Mouse (Mus musculus) mesoderm, embryonic 11.5 days (tissue): ENCODE measurements around the gene Nasp.
A peak's percentile ranks its signal among the peaks of the same experiment; 100 is the strongest.
"Not testable (repeated sequence)": the region's sequence is repeated elsewhere in the genome, so short reads cannot be mapped to it uniquely, and the experiment has no call there.

ENCODE experiments used
- DNase-seq: peaks from one replicate; pipeline ENCODE4 v3.0.0-alpha.2; 2012; ENCODE audit warnings: low read depth, low spot score

The Nasp gene

DNA sequence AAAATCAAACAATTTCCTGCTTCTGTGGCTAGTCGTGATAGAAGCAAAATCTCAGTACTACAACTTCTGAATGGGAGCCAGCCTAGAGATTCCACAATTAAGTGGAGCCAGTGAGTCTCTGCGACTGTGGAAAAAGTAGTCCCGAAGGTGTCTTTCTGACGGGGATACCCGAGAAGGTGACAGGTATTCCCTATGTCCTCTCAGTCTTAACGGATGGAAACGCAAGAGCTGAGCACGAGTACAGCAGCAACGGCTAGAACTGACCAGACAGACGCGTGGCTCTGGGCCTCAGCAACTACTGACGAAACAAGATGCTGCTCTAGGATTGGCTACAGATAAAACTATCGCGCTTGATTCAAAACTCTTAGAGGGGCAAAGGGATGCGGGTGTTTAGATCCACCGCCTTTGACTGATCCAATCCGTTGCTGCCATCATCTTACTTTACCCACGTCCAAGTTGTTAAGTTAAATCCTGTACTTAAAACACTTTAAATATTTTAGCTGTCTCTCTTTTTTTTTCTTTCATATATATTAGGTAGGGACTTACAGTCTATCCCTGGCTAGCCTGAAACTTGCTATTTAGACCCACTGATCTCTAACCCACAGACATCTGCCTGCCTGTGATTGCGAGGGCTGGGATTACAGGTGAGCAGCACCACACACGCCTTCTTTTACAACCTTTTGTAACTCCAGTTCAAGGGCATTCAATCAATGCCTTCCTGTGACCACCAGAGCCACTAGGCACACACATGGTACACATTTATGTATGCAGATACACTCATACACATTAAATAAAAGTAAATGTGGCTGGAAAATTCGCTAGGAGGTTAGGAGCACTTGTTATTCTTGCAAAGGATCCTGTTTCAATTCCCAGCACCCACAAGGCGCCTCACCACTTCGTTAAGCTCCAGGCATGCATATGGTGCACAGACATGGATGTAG, at the start of gene Nasp:
Nasp (minus strand) TSS at position 220 of the 941 bp plus-strand sequence.
- peak; percentile 88 for DNase-seq

GRCm38 (mm10) chr4:116676027-116676426, 48.3 kb upstream of the Nasp start:
- DNase-seq: no peak

GRCm38 (mm10) chr4:116674761-116675160, 47.0 kb upstream of the Nasp start:
- not testable (repeated sequence) for DNase-seq

GRCm38 (mm10) chr4:116672785-116673184, 45.0 kb upstream of the Nasp start:
- DNase-seq: no peak

GRCm38 (mm10) chr4:116669291-116669690, 41.5 kb upstream of the Nasp start:
- no peak for DNase-seq

DNA sequence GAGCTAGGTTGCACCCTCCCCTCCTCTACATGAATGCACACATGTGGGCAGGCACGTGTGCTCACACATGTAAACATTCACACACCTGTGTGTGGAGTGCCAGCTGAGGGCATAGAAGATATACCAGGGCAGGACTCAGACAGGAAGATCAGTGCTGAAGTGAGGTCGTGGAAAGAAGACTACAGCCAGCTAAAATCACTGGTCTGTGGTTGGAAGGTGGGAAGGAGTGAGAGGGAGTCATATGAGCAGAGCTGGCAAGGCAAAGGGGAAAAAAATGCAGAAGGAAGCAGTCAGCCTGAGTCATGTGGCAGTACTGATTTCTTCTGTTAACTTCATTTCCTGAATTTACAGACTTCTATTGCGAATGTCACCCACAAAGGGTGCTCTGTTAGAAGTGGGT, 40.4 kb upstream of the Nasp start:
- DNase-seq: no peak

- DNase-seq: no peak
Observed at GRCm38 (mm10) chr4:116666625-116667024, 38.9 kb upstream of the Nasp start.

GRCm38 (mm10) chr4:116661998-116662397, 34.3 kb upstream of the Nasp start:
- DNase-seq: no peak

GRCm38 (mm10) chr4:116660829-116661228, 33.1 kb upstream of the Nasp start:
- DNase-seq: no peak

DNA sequence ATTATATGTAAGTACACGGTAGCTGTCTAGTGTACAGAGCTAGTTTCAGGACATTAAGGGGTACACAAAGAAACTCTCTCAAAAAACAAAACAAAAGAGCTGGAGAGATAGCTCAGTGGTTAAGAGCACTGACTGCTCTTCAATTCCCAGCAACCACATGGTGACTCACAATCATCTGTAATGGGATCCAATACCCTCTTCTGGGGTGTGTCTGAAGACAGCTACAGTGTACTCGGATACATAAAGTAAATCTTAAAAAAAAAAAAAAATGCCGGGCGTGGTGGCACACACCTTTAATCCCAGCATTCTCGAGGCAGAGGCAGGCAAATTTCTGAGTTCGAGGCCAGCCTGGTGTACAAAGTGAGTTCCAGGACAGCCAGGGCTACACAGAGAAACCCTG, 32.2 kb upstream of the Nasp start:
- not testable (repeated sequence) for DNase-seq

DNA sequence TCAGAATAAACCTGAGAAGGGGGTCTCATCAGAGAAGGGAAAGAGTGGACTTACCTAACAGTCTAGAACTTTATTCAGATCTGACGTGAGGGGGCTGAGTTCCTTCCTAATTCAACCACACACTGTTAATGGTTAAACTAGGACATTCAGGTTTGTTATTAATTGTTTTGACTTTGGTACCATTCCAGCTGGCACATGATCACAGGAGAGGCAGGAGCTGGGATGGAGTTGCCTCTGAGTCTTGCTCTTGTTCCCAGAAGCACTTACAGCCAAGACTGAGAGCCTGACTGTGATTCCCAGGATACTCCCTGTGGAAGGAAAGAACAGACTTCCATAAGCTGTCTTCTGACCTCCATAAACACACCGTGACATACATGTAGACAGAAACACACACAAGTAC, 31.7 kb upstream of the Nasp start:
- DNase-seq: no peak

DNA sequence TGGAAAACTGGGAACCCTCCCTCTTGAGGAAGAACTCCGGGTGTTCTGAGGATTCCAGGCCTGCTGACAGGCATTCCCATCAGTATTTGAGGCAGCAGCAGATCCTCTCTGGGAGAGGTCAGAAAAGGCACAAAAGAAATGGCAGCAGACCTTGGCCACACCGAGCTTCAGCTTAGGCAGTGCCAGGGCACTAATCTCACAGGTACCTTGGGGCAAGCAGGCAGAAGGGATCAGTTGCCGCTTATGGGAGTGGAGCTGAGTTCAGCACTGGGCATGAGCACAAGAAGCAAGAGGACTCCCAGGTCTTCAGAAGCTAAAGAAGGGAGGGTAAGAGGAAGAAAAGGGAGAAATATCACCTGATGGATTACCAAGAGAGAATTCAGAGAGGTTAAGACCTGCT, 30.2 kb upstream of the Nasp start:
- no peak for DNase-seq

DNA sequence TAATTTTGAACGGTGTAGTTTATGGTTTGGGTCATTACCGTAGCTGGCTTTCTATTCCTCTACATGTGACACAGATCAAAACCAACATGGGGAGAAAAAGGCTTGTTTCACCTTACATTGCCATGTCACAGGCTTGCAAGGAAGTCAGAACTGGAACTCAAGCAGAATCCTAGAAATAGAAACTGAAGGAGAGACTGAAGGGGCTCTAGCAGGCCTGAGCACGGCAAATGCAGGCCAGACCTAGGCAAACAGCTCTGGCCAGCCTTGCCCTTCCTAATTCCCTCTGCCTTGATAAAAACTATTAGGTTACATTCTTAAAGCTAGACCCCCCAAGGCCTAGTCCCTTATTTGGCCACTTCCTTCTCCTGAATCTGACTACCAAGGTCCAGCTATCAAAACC, 27.9 kb upstream of the Nasp start:
- no peak for DNase-seq

DNA sequence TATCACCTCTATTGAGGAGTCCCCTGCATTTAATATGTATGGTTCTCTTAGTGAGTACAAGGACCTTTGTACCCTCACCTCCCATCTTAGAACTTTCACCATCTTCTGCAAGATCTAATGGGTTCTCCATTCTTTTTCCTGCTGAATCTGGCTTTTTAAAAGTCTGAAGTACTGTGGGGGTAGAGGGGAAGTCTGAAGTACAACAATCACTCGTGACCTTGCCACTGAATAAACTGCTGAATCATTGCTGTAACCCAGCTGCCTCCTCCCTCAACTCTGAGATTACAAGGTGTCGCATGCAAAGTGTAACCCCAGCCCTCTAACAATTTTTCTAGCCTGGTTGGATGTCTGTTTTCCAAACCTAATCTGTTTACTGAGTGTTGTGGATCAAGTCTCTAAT, 27.4 kb upstream of the Nasp start:
- DNase-seq: no peak

GRCm38 (mm10) chr4:116653228-116653627, 25.5 kb upstream of the Nasp start:
- no peak for DNase-seq

DNA sequence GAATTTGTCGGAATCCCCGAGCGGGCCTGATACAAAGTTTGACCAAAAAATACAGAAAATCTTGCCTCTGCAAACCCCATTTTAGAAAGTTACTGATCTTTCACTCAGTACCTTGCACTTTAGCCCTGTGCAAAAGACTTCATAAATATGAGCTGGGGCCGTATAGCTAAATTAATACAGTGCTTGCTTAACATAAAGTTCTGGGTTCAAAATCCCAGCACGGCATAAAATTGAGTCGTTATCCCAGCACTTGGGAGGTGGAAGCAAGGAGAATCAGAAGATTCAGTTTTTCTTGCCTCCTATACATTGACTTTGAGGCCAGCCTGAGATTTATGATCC, 24.0 kb upstream of the Nasp start:
- DNase-seq: no peak

DNA sequence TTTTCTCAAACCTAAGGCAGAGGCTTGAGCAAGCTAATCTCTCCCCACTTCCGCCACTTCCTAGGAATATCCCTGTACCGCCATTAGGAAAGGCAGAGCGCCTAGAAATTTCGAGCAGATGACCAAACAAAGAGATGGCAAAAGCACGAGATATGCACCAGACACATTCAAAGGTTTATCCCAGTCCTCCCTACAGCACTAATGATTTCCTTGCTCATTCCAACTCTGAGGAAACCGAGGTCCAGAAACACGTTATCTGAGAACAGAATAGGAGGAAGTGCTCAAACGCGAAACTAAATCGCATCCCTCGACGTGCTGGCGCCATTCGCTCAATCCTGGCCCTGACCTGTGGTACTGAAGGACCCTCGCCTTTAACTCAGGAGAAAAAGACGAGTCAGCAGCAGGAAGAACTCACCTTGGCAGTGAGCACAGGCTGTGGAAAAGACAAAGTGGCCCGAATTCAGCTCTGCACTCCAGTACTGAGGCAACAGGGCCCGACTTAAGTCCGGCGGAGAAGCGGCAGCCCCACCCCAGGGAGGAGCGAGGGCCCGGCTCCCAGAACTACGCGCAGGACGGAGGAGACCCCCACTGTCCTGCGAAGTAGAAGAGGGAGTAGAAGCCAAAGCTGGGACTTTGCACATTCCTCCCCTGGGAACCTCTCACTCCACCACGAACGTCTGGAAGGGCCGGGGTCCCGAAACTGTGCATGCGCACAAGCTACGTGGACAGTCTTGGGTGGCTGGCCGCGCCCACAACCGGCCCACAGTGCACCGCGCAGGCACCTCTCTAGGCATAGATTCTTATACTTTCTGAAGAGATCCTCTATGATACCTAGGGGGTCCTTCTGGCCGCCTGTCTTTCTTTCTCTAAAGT, 23.4 kb upstream of the Nasp start, which contains the start of gene Akr1a1:
Akr1a1 (minus strand) TSS at position 757 of the 873 bp plus-strand sequence.
- DNase-seq: peak; percentile 91

GRCm38 (mm10) chr4:116650365-116650764, 22.6 kb upstream of the Nasp start:
- no peak for DNase-seq

DNA sequence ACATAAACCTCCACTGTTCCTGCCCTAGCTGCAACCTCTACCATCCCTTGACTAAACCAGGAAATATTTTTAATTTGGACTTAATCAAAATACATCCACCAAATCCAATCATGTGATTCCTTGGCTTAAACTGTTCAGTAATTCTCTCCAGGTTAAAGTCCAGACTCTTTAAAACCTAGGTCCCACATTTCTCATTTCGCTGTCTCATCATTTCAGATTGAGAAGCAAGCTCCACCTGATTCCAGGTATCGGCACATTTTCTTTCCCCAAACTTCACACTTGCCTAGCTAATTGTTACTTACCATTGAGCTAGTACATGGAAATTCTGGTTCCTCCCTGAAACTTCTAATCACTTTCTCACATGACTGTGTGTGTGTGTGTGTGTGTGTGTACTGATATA, 21.7 kb upstream of the Nasp start:
- DNase-seq: no peak

GRCm38 (mm10) chr4:116645624-116646023, 17.9 kb upstream of the Nasp start:
- DNase-seq: no peak

DNA sequence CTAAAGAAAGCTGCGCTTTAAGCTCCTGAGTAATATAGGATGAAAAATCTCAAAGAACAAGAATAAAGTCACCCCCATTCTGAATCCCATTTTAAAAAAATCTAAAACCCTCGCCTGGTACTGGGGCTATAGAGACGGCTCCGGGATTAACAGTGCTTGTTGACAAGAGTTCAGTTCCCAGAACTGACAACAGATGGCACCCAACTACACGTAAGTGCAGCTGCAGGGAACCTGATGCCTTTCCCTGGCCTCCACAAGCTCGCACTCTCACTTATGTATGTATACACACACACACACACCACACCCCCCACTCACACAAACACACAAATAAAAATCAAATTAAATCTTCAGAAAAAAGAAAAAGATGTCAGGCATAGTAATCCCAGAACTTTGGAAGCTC, 16.6 kb upstream of the Nasp start:
- no peak for DNase-seq

DNA sequence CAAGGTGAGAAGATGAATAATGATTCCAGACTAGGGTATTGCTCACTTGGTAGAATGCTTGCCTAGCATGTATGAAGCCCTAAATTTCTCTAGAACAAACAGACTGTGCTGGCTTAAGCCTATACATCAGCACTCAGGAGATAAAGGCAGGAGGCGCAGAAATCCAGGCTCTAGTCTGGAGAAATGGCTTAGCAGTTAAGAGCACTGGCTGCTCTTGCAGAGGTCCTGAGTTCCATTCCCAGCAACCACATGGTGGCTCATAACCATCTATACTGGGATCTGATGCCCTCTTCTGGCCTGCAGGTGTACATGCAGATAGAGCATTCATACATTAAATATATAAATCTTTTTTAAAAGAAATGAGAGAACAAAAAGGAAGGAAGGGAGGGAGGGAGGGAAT, 14.3 kb upstream of the Nasp start:
- DNase-seq: no peak

GRCm38 (mm10) chr4:116638821-116639220, 11.1 kb upstream of the Nasp start:
- no peak for DNase-seq
